Mouse (Mus musculus) heart, embryonic 14.5 days (tissue): ENCODE results near the gene Sel1l. TPM values are rescaled to one million over a fixed set of nuclear protein-coding genes. Genes with fewer than 3 reads are reported as not detected.

Experiments used
- ATAC-seq: fragments of 200-750 bp; cut with Nextera tagmentation; 2 replicates; pipeline ENCODE4 v1.8.0; 2017; ENCODE audit warnings: low read depth, moderate TSS enrichment; ENCODE audit not compliant: insufficient number of reproducible peaks, insufficient read depth, low FRiP score
- H3K27ac ChIP-seq, 2 experiments: fragments of 200-500 bp in 1 of 2; fragments of 300-500 bp in 1 of 2; sonication (generic) in 1 of 2; replicated peaks in 1 of 2; 2 replicates each; pipeline ENCODE4 v1.5.1; 2012 to 2014; ENCODE audit warnings: low read depth in 2 of 2, low read length in 2 of 2, control low read depth in 1 of 2, mild to moderate bottlenecking in 1 of 2, mixed read lengths in 1 of 2; ENCODE audit not compliant: control insufficient read depth in 1 of 2, insufficient read depth in 1 of 2
- H3K27me3 ChIP-seq: fragments of 300-500 bp; sonication (generic); 2 replicates; pipeline ENCODE4 v1.6.1; 2014; ENCODE audit warnings: mild to moderate bottlenecking, low read length, control low read depth; ENCODE audit not compliant: control insufficient read depth, insufficient read depth
- H3K36me3 ChIP-seq: fragments of 300-500 bp; sonication (generic); 2 replicates; pipeline ENCODE4 v1.6.1; 2014; ENCODE audit warnings: mild to moderate bottlenecking, control low read depth, low read length, mixed read lengths; ENCODE audit not compliant: control insufficient read depth, insufficient read depth
- H3K4me1 ChIP-seq, 2 experiments: fragments of 200-500 bp in 1 of 2; fragments of 300-500 bp in 1 of 2; sonication (generic) in 1 of 2; 2 replicates each; pipeline ENCODE4 v1.6.1; 2012 to 2014; ENCODE audit warnings: low read length in 2 of 2, control low read depth in 1 of 2, mixed read lengths in 1 of 2; ENCODE audit not compliant: control insufficient read depth in 2 of 2, insufficient read depth in 2 of 2
- H3K4me2 ChIP-seq: fragments of 300-500 bp; sonication (generic); 2 replicates; pipeline ENCODE4 v1.6.1; 2014; ENCODE audit warnings: mild to moderate bottlenecking, low read length
- H3K4me3 ChIP-seq, 2 experiments: fragments of 200-500 bp in 1 of 2; fragments of 300-500 bp in 1 of 2; sonication (generic) in 1 of 2; 2 replicates each; pipeline ENCODE4 v1.5.1; 2012 to 2014; ENCODE audit warnings: low read length in 2 of 2, mild to moderate bottlenecking in 2 of 2, control low read depth in 1 of 2, low read depth in 1 of 2, moderate library complexity in 1 of 2; ENCODE audit not compliant: control insufficient read depth in 1 of 2, insufficient read depth in 1 of 2
- H3K9ac ChIP-seq: fragments of 300-500 bp; sonication (generic); 2 replicates; pipeline ENCODE4 v1.6.1; 2014; ENCODE audit warnings: mild to moderate bottlenecking, low read length
- H3K9me3 ChIP-seq: fragments of 300-500 bp; sonication (generic); 2 replicates; pipeline ENCODE4 v1.6.1; 2016; ENCODE audit warnings: low read length, control low read depth; ENCODE audit not compliant: control insufficient read depth
- WGBS: fragments of 180-500 bp; shearing (Covaris S2); extraction: QIAGEN DNeasy Blood & Tissue Kit; methylation state at CpG from one replicate; pipeline ENCODE4 v1.1.7; 2014; 5-methylcytosine and 5-hydroxymethylcytosine counted together
- microRNA-seq: library from miRNA; unstranded; fragments of <30 nt; microRNA quantifications from one replicate; pipeline ENCODE4, GENCODE M21; 2016
- polyA plus RNA-seq: library from polyadenylated mRNA; unstranded; fragments of >200 nt; fragmentation: Nextera tagmentation; extraction: Ambion mirVana; gene quantifications from 2 replicates; pipeline ENCODE4 v1.2.1, GENCODE M21; 2014

The Sel1l gene
- polyA plus RNA-seq, 1 experiment from 2014 or later: 60.8 TPM

GRCm38 (mm10) chr12:91765054-91765453 is 83.9 kb downstream of the Sel1l start:
- peaks cover 8 to 11% of the 10 kb centered on the region in 2 experiments; a peak in 2 of 4 replicates for H3K4me1 ChIP-seq
- 33% methylated on average over 2 of the region's 2 CpGs for WGBS
- no peak overlapping the region for H3K9ac ChIP-seq
- no peaks in the 10 kb centered on the region for H3K36me3 ChIP-seq
- ATAC-seq: no peak
- H3K4me2 ChIP-seq: no peak overlapping the region
- no peak overlapping the region for H3K27ac ChIP-seq
- H3K27me3 ChIP-seq: peaks cover 38% of the 10 kb centered on the region
- H3K9me3 ChIP-seq: no peaks in the 10 kb centered on the region
- H3K4me3 ChIP-seq: no peak overlapping the region

GRCm38 (mm10) chr12:91764471-91764870 is 84.5 kb downstream of the Sel1l start:
- no peaks in the 10 kb centered on the region for H3K9me3 ChIP-seq
- no peaks in the 10 kb centered on the region for H3K36me3 ChIP-seq
- H3K9ac ChIP-seq: no peak overlapping the region
- H3K4me3 ChIP-seq: no peak overlapping the region
- no peak for ATAC-seq
- peaks cover 8 to 11% of the 10 kb centered on the region in 2 experiments; a peak in 2 of 4 replicates for H3K4me1 ChIP-seq
- H3K27ac ChIP-seq: no peak overlapping the region
- H3K4me2 ChIP-seq: no peak overlapping the region
- 62% methylated on average over 2 of the region's 2 CpGs for WGBS
- peaks cover 37% of the 10 kb centered on the region for H3K27me3 ChIP-seq

- no peak for ATAC-seq
- Histone ChIP-seq H3K27me3 (peaks cover 15% of the 10 kb centered on the region; the same call in 1 of the 2 replicates), H3K27ac (no peak overlapping the region), H3K4me1 (peaks cover 6 to 8% of the 10 kb centered on the region in 2 experiments; a peak in 2 of 4 replicates), H3K9ac (no peak overlapping the region), H3K4me2 (no peak overlapping the region), H3K4me3 (no peak overlapping the region), H3K9me3 (no peaks in the 10 kb centered on the region), H3K36me3 (no peaks in the 10 kb centered on the region)
- 81% methylated on average over 3 of the region's 3 CpGs for WGBS
Observed at GRCm38 (mm10) chr12:91759836-91760235, 89.1 kb downstream of the Sel1l start.

DNA sequence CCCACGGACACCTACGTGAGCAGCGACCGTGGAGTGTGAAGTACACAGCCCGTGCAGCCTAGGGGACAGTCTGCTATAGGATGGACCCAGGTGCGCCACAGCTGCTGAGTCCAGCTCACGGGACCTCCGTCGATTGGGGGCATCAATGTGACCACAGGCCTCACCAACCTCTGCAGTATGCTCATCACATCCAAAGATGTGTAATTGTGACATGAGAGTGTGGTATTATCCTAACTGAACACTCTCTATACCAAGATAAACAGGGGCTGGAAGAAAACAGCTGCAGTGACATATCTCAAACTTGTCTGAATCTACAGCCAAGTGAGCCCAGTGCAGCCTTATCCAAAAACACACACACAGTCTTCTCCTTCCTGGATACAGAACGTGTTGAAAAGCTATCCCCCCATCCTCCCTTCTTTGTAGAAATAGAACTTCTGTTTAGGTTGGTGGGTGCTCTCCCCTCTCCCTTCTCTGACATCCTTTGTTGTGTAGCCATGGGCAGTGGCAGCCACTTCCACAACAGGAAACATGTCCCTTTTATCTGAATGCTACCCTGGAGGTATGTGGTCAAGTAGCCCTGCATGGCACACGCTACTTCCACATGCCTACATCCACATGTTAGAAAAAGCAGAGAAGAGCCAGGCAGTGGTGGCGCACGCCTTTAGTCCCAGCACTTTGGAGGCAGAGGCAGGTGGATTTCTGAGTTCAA is 90.9 kb downstream of the Sel1l start:
- Histone ChIP-seq H3K4me3 (no peak overlapping the region), H3K36me3 (no peaks in the 10 kb centered on the region), H3K4me2 (no peak overlapping the region), H3K9me3 (no peaks in the 10 kb centered on the region), H3K27me3 (peaks cover 9% of the 10 kb centered on the region; the same call in 1 of the 2 replicates), H3K27ac (no peak overlapping the region; a peak in 1 of 4 replicates), H3K4me1 (peaks cover 0 to 4% of the 10 kb centered on the region in 2 experiments; a peak in 1 of 4 replicates), H3K9ac (no peak overlapping the region)
- WGBS: 72% methylated on average over 13 of the region's 13 CpGs
- no peak for ATAC-seq

DNA sequence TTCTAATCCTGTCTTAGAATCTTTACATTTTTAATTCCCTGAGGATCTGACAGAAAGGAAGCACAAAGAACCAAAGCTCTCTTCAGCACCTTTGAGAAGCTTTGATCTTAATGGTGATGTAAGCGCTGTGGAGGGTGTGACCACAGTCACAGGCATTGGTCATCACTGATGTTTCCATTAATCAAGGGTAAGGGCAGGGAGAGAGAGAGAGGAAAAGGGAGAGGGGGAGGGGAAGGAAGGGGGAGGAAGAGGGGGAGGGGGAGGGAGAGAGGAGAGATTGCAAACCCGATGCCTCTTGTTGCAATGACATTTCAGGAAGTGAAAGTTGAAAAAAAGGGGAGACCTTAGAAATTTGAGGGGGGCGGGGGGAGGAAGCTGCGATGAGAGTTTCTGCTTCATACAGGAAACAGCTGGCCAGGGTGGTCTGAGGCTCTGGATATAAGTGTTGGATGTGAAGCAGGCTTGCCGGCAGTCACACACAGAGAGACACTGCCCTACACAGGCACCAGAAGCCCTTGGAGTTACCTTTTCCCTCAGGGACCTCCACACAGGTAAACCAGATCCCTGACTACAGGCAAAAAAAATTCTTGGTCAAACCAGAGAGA is 92.3 kb downstream of the Sel1l start:
- 33% methylated on average over 5 of the region's 5 CpGs for WGBS
- Histone ChIP-seq H3K27ac (no peak overlapping the region), H3K4me2 (no peak overlapping the region), H3K36me3 (no peaks in the 10 kb centered on the region), H3K9ac (no peak overlapping the region), H3K9me3 (no peaks in the 10 kb centered on the region), H3K4me1 (peaks cover 0 to 4% of the 10 kb centered on the region in 2 experiments; a peak in 1 of 4 replicates), H3K4me3 (no peak overlapping the region), H3K27me3 (no peaks in the 10 kb centered on the region)
- ATAC-seq: no peak; the same call in 1 of the 2 replicates

Small RNAs within 50 kb of the gene (microRNA-seq; reads per million reads assigned to microRNA genes)
- gene Gm22015: not detected

Other genes with a start within 250 kb of the Sel1l start
- gene Ston2, start 60.8 kb downstream of the Sel1l start, polyA plus RNA-seq: 0.85 and 1.5 TPM in 2 replicates